Mouse (Mus musculus) layer of hippocampus, adult 8-10 months (tissue): ENCODE results near the gene Mme. TPM values are rescaled to one million over a fixed set of nuclear protein-coding genes. Genes with fewer than 3 reads are reported as not detected.

Experiments used
- DNase-seq, 2 experiments: peaks; one replicate each; pipeline ENCODE4 v3.0.0; 2022; ENCODE audit warnings: low spot score in 2 of 2
- total RNA-seq, 4 experiments: library from RNA; stranded (reverse); gene quantifications; 2 replicates each; pipeline ENCODE4 v1.2.4; 2022

The Mme gene
- 1 to 10 TPM; 1.8 to 7.8 (median 4.1) TPM for total RNA-seq

DNA sequence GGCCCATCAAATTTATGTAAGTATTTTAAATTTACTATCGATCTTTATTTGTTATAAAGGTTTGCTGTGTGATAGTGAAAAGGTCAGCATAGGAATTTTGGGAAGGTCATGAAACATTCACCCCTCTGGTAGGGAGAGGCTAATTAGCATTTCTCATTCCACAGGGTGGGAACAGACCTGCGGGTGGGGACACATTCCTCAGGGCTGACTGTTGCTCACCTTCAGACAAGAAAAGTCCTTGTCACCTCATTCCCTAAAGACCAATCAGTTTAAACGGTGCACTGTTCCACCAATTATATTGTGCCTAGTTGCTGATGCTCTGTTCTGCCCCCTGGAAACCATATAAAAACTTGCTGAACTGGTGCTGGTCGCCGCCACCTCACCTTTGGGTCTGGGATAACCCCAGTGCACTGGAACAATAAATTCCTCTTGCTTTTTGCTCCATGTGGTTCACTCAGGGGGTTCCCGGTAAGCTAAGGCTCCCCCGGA, at the start of gene Mme:
TSS of gene Mme (plus strand) at position 439 of the 489 bp plus-strand sequence.
- DNase-seq, result no peak

DNA sequence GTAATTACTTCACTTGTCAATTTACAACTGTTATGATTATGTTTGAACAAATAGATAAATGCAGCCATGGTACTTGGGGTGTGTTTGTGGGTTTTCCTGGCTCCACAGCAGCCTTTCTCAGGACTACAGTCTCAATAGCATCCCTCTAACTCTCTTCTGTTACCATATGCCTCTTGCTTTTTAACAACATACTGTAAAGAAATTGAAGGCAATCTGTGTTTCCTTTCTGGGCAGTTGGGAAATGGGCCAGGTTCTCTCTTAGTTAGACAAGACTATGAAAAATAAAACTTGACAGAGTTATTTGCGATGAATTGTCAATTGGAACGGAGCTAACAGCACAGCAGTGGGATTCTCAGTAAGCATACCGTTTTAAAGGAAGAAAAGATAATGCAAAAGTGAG, 44.8 kb upstream of the Mme start:
- DNase-seq, result peak in 1 of 2 experiments; percentile 12

DNA sequence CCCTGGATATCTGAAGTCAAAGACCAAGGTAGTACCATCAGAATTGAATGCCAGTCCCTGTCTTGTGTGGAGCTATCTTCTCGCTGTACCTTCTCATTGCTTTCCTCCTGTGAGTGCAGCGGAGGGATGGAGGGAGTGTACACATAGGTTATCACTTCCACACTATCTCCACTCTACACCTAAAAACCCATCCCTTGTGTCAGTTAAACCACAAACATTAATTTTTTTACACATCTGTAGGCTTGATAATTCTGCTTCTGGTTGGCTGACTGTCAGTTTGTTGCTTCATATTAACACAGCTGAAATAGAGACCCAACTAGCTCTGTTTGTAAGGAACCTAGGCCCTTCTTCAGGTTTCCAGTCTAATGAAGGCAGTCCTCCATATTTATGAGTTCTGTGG, 43.3 kb upstream of the Mme start:
- DNase-seq, result no peak

DNA sequence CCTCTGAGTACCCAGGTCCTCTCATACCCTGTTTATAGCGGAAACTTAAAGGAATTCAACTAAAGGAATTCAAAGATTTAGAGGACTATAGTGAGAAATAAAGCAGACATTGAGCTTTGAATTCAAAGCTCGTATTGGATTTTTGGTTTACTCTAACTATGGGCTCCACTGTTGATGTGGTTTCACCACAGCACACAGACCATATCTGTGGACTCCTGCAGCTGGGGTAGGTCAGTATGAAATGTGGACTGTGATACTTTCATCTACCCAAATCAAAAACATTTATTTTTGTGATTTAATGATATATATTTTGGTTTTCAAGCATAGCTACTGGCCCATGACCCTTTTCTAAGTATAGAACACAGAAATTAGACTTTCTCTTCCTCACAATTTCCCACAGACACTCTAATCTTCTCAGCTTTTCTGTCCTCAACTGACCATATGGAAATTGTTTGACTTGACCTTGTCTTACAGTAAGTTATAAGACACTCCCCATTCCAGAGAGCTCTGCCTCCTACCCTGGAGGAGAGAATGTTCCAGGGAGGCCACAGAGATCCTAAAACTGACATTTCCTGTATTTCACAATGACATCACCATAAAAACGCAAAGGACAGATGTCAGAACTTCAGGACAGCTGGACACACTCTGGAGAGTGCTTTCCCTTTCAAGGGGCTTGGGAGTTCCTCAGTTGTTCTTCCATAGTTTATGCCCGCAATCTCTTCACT, 19.3 kb upstream of the Mme start:
- no peak for DNase-seq

DNA sequence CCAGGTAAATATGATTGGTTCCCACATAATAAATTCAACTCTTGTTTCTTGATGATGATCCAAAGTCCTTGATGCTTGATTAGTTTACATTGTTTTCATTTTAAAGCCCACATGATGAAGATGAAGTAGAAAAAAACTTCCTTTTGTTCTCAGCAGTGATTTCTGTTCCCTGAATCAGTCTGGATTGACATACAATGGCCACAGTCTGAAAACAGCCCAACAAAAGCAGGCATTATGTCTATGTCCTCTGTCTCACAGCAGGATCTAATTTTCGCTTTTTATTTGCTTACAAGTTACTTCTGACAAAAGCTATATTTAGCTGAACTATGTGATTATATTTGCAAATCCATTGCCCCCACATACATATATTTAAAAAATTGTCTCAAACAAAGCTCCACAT, 17.7 kb upstream of the Mme start:
- no peak for DNase-seq

DNA sequence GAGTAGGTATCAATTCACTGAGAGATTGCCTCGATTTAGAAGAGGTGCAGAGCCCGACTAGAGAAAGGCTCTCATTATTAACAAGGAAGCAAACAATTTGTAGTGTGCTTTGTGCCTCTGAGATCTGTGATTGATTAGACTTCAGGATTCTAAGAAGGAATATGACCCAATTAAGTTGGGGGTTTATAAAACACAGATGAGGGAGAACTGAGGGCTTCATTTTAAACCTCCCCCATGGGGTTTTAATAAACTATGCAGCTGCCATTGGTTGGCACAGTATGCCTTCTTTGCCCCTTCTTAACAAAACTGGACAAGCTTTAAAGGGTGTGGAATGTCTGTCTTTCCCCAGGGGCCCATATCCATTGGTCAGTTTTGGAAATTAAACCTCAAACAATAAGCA, 5.4 kb upstream of the Mme start:
- DNase-seq, result no peak

DNA sequence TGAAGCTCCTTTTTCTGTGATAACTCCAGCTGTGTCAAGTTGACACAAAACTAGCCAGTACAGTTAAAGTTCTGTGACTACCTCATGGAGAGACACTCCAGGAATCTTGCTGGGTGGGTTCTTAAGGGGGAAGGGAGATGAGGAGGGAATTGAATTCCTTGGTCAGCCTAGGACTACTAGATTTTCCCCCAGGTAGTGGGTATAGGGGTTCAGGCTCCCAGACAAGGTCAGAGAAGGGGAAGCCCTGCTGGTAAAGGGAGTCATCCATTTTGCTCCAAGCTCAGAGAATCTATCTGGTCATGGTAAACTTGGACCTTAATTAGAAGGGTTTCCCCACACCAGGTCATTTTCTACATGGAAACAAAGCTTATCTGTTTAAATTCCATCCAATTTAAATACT, 2.4 kb downstream of the Mme start:
- no peak for DNase-seq

DNA sequence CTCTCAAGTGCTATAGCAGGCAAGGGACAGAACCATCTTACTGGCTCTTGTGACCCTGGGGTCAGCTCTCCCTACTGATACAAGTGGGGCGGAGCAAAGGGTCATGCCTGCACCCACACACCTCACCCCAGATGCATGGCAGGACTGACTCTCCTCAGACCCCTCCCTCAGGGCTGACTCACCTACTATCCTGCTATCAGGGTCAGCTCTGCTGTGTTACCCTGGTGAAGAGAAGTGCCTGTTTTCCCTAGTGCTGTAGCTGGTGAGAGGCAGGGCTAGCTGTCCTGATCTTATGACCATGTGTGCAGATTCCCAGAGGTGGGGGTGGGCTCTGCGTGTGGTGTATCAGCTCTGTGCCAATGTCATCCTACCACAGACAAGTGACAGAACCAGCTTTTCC, 30.8 kb downstream of the Mme start:
- DNase-seq, result no peak

DNA sequence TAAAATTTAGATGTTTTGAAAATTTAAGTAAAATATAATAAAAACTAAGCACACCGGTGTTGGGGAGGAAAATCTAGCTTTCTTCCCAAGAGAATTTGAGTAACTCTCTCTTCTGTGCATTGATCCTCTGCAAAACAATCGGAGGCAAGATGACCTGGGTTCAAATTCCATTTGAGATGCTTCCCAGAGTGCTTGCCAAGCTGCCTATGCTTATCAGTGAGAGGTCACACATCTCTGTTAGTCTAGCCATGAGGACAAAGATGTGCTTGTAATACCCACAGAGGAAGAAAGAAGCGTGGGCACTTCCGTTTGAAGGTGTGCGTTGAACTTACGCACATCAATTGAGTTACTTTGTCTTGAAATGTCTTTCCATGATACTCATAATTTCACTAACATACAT, 53.0 kb downstream of the Mme start:
- DNase-seq, result no peak

DNA sequence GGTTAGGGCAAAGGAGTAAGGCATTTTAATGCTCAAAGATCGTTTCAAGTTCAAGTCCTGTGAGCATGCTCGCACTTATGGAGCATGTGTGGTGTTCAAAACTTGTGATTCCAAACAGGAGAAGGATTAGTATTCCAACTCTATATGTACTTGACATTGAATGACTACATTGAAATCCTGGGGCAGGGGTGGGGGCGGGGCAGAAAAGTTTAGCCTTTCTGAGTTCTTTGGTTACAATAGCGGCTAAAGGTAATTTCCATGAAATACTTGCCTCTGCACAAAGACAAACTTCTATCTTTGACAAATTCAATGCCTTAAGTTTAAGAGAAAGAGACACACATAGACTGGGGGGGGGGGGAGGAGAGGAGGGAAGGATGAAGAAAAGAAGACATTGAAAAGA, 53.5 kb downstream of the Mme start:
- no peak for DNase-seq

DNA sequence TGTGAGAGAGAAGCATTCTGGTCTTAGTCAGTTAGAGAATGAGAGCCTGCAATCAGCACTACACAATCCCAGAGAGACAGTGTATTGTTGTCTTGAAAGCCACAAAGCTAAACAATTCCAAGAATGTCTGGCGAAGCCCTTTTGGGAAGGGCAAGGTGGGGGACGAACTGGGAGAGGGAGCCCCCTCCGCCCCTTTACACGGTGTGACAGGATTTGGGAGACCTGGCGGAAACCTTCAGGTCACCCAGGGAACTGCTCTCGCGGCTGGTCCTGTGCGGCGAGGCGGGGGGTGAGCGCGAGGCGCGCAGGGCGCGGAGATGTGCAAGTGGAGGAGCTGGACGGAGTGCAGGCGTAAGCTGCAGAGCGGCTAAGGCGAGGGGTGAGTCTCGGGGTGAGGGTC, 53.9 kb downstream of the Mme start:
- DNase-seq, result no peak

DNA sequence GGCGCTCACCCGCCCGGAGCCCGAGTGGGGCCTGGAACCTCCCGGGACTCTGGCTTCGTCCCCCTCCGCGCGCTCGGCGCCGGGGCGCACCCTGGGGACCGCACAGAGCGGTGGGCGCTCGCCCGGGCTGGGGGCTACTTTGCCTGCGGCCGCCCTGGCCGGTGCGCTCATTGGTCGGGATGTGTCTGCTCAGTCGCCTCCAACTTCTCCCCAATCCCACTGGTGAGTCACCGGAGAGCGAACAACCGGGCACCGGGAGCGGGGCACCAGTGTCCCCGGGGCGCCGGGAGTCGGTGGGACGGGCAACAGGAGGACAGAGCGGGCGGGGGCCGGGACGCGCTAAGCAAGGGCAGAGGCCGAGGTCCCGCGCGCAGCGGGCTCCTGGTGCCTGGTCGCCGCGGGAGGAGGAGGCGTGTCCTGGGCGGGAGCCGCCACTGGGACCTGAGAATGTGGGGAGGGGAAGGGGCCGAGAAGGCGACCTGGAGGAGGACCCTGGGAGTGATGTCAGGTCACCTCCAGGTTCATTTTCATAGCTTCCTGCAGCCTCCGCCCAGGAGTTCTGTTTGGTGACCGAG, 54.4 kb downstream of the Mme start:
- DNase-seq, result peak in 1 of 2 experiments; percentile 4

DNA sequence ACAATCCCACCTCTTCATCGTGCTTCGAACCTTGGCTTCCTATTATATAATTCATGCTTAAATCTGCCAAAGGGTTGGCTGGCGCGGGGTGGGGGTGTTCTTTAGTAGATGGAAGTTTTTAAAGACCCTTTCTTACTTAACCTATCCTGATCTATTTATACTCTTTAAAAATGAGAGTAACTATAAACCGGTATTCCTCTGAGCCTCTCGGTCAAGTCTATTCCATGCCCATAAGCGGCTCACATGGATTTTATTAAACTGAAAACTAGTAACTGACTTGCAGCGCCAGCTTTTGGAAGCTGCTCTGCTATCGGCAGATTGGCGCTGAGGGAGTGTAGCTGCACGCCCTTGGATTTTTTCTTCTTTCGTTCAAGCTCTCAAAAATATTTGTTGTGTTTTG, 55.1 kb downstream of the Mme start:
- DNase-seq, result peak in 1 of 2 experiments; percentile 24

DNA sequence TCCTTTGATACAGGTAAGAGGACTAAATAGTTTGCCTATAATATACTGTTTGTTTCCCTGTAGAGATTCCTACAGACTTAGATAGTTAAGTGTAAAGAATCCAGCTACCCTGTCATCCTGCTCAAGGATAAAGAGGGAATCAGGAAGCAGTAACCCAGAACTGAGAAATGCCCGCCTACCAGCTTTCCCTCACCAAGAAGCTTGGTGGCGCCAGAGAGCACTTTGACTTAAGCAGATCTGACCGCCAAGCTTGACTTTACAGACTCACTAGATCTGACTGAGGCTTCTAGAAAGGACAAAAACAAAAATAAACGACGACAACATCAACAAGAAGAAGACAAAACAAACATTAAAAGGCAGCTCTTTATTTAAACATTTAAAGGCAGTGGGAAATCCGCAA, 56.5 kb downstream of the Mme start:
- DNase-seq, result peak; percentile 22 to 50

DNA sequence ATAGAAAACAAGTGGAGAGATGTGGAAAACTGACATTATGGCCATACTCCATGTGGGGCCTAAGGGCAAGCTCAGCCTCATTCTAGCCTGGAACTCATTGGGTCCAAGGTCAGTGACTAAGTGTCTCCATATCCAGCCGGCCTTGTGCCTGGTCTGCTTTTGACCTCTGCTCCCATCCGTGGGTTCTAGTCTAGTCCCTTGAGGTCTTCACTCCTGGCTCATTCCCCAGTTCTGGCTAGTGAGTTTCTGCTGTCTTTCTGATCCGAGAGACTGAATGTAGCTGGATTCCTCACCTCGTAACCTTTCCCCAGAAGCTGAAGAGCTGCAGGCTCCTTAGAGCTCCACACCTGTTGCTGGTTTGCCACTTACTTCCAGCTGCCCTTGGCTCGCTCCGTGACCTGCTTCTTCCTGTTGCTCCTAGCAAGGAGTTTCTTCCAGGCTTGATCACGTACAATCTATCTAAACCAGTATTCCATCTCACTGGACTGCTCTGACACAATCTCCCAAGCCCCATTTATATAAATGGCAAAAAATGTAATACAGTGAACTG, 73.9 kb downstream of the Mme start:
- DNase-seq, result no peak

DNA sequence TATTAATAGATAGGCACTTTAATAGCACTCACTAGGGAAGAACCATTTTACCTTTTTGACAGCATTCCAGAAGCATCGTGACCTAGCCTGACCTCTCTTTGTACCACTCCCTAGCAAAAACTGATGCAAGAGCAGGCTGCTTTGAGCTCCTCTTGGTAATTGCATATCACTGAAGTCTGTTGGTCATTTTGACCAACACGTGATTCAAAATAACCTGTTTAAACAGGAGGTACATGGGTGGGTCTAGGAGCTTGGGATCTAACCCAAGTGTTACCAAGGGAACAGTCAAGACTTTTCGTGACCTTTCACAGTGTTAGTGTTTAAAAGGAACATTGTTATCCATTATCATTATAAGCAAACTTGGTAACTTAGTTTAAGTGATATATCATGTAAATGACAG, 76.2 kb downstream of the Mme start:
- DNase-seq, result no peak

DNA sequence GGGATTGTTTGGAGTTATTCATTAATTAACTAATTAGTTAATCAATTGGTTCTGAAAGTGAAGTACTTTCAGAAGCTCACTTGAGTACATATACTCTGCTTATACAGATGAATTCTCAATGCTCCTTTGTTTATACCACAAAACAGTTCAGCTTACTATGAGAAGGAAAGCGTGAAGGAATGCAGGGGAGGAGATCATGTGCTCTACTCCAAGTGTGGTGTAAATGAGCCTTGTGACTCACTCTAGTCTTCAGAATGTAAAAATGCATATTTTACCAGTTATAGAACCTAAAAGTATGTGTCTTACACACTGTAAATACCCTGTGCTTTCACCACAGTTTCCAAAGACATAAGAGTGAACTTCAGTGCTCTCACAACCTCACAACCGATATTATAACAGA, 84.3 kb downstream of the Mme start:
- DNase-seq, result no peak

DNA sequence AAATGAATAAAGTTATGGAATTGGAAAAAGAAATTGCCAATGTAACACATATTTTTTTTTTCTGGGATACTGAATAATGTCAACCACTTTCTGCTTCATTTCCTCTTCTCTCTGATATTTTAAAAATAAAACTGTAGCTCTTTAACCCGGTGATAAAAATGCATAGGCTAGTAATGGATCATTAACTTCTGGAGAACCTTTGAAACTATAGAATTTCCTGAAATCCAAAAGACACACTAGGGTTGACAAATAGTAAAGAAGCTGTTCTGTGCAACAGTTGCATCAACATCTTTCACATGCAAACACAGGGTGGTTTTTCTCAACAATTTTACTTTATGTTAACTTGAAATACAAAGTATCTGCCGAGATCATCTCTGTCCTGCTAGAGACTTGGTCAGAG, 98.8 kb downstream of the Mme start:
- DNase-seq, result no peak

DNA sequence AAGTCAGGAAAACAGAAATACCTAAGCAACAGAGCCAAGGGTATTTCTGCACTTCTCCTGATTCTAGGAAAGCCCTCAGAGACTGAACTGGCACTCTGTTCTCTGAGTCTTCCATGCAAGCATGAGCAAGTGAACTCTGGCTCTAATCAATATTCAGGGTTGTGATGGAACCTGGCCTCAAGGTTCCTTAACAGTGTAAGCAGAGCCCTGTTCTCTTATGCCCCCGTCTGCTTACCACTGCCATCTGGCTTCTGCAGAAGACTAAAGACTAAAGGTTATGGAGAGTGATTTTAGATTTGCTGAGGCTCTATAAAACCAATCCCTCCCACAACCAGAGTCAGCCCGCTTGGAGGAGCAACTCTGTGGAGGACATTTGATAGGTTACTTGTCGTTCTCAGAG, 99.2 kb downstream of the Mme start:
- DNase-seq, result no peak

DNA sequence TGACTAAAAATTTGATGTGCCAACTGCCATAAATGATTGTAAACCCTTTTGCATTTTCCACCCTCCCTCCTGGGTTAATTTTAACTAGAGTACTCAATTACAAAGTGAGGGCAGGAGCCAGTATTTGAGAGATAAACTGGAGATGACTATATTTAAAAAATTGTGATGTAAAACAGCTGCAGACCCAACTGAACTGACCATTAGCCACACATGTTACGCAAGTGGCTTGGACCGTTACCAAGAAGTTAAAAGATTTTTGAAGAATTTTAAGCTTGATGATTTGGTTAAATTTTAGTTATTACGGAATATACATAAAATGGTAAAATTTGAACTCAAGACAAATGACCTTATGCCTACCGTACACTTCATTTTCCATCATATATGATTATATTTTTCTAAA, 100.1 kb downstream of the Mme start:
- no peak for DNase-seq

DNA sequence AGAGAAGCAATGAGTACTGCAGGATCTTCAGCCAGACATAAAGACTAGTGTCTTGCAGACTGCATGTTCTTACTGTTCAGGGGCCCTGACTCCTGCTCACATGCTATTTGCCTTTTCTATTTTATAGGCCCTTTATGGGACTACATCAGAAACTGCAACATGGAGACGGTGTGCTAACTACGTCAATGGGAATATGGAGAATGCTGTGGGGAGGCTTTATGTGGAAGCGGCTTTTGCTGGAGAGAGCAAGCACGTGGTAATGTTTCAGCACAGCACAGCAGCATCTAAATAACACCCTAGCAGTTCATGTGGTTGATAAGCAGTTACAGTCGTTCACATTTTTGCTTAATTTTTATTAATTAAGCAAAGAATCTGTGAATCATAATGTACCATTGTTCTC, 103.7 kb downstream of the Mme start:
- DNase-seq, result no peak

DNA sequence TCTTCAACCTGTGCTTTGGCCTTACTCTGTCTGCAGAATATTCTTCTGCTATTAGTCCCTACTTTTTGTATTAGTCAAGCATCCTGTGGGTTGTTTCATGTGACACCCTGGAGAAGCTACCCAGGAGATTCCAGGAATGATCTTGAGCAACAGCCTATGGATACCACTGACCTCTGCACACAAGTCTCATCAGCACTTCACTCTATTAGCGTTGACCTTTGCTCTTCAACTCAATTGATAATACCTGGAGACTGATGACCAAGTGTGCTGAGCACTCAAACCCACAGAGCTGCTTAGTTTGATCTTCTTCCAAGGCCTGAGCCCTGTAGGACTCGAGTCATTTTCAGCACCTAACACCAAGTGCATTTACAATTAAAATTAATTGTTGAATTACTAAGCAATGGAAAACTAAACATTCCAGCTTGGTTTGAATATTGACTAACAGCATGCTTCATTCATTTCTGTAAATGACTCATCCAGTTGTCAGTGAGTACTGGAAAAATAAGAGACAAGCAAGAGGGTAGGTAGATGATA, 107.6 kb downstream of the Mme start:
- no peak for DNase-seq

DNA sequence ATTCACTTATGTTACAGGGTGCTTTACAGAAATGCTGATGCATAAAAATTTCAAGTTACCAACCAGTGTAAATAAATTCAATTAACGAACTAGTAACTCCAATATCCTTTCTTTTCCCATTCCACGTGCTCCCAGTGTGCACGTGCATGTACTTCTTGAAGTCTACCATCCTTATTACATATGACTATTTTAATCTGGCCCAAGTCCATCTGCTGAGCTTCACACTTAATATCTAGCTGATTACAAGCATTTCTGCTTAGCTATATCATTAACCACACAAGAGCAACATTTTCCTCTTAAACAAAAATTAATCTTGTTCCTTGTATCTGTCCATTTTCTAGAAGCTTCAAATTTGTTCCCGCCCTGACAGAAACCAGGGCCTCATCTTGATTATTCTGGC, 108.9 kb downstream of the Mme start:
- no peak for DNase-seq
